Mouse (Mus musculus) embryo, embryonic 9.5 days (tissue): ENCODE results near the gene Vgll3.

Source experiments
- DNase-seq: peaks from one replicate; pipeline ENCODE4 v3.0.0-alpha.2; 2017; ENCODE audit errors: extremely low spot score

Vgll3 gene

GRCm38 (mm10) chr16:65814918-65815881 is at the start of gene Vgll3:
Vgll3 (plus strand) TSS chr16:65815257.
- peak; percentile 84 for DNase-seq

- no peak for DNase-seq
Observed at GRCm38 (mm10) chr16:65765976-65766375, 49.1 kb upstream of the Vgll3 start.

- no peak for DNase-seq
Observed at GRCm38 (mm10) chr16:65785959-65786358, 29.1 kb upstream of the Vgll3 start.

GRCm38 (mm10) chr16:65816059-65816458 is 1.0 kb downstream of the Vgll3 start:
- DNase-seq, result peak; percentile 10

- DNase-seq, result no peak
Observed at GRCm38 (mm10) chr16:65818779-65819178, 3.7 kb downstream of the Vgll3 start.

- no peak for DNase-seq
Observed at GRCm38 (mm10) chr16:65820803-65821202, 5.7 kb downstream of the Vgll3 start.

GRCm38 (mm10) chr16:65823721-65824120 is 8.7 kb downstream of the Vgll3 start:
- DNase-seq, result no peak

GRCm38 (mm10) chr16:65828141-65828565 is 13.1 kb downstream of the Vgll3 start:
- DNase-seq, result no peak

- DNase-seq, result no peak
Observed at GRCm38 (mm10) chr16:65829096-65829495, 14.0 kb downstream of the Vgll3 start.

GRCm38 (mm10) chr16:65834721-65835120 is 19.7 kb downstream of the Vgll3 start:
- no peak for DNase-seq

GRCm38 (mm10) chr16:65850126-65850525 is 35.1 kb downstream of the Vgll3 start:
- DNase-seq, result no peak

GRCm38 (mm10) chr16:65864471-65864870 is 49.4 kb downstream of the Vgll3 start:
- no peak for DNase-seq

- no peak for DNase-seq
Observed at GRCm38 (mm10) chr16:65867927-65868326, 52.9 kb downstream of the Vgll3 start.

GRCm38 (mm10) chr16:65868933-65869332 is 53.9 kb downstream of the Vgll3 start:
- no peak for DNase-seq

GRCm38 (mm10) chr16:65888940-65889339 is 73.9 kb downstream of the Vgll3 start:
- no peak for DNase-seq
